Mouse (Mus musculus): ENCODE measurements at regions not wholly inside any gene's neighbourhood (a gene's known extent, or its start where the extent isn't known, plus 50 kb on each side); places are given as distances from the start of the nearest gene placed in this dataset.

GRCm38 (mm10) chr1:77811573-77811972 lies 296.7 kb upstream of the Epha4 start:
- no peak for ATAC-seq (ENCODE audit: insufficient number of reproducible peaks, low FRiP score, low TSS enrichment, low read depth)
- no peak overlapping the region for H3K4me2 ChIP-seq (ENCODE audit: low read depth, severe bottlenecking)
- H3K27ac ChIP-seq (replicated peaks; ENCODE audit: low read depth, low read length): no peak overlapping the region
- no peaks in the 10 kb centered on the region for H3K27me3 ChIP-seq (ENCODE audit: control insufficient read depth, insufficient read depth, low read length)
- H3K4me3 ChIP-seq (ENCODE audit: low read depth, low read length): no peak overlapping the region
- H3K4me1 ChIP-seq (ENCODE audit: control insufficient read depth, insufficient read depth, low read length): no peaks in the 10 kb centered on the region
- no peak for DNase-seq (ENCODE audit: low spot score)
- no peak overlapping the region for H3K9ac ChIP-seq (ENCODE audit: low read length)
- H3K36me3 ChIP-seq (ENCODE audit: control insufficient read depth, insufficient read depth, low read length): no peaks in the 10 kb centered on the region
- H3K9me3 ChIP-seq (ENCODE audit: control insufficient read depth, low read length): no peaks in the 10 kb centered on the region

- H3K27ac ChIP-seq (replicated peaks; ENCODE audit: low read depth, low read length): no peak overlapping the region
- DNase-seq (ENCODE audit: low spot score): no peak
- WGBS: 62% methylated on average over 6 of the region's 6 CpGs
- no peak overlapping the region for H3K4me2 ChIP-seq (ENCODE audit: low read depth, severe bottlenecking)
- no peak for ATAC-seq (ENCODE audit: insufficient number of reproducible peaks, low FRiP score, low TSS enrichment, low read depth)
- H3K27me3 ChIP-seq (ENCODE audit: control insufficient read depth, insufficient read depth, low read length): no peaks in the 10 kb centered on the region
- H3K9ac ChIP-seq (ENCODE audit: low read length): no peak overlapping the region
- H3K9me3 ChIP-seq (ENCODE audit: control insufficient read depth, low read length): no peaks in the 10 kb centered on the region
- no peaks in the 10 kb centered on the region for H3K36me3 ChIP-seq (ENCODE audit: control insufficient read depth, insufficient read depth, low read length)
- no peak overlapping the region for H3K4me3 ChIP-seq (ENCODE audit: low read depth, low read length)
- H3K4me1 ChIP-seq (ENCODE audit: control insufficient read depth, insufficient read depth, low read length): no peaks in the 10 kb centered on the region
These were observed 276.1 kb upstream of the Epha4 start for GRCm38 (mm10) chr1:77790974-77791373.

- WGBS: 90% methylated on average over 3 of the region's 3 CpGs
- no peaks in the 10 kb centered on the region for H3K4me1 ChIP-seq (ENCODE audit: control insufficient read depth, insufficient read depth, low read length)
- H3K36me3 ChIP-seq (ENCODE audit: control insufficient read depth, insufficient read depth, low read length): no peaks in the 10 kb centered on the region
- H3K4me2 ChIP-seq (ENCODE audit: low read depth, severe bottlenecking): no peak overlapping the region
- no peaks in the 10 kb centered on the region for H3K9me3 ChIP-seq (ENCODE audit: control insufficient read depth, low read length)
- DNase-seq (ENCODE audit: low spot score) (no peak), ATAC-seq (ENCODE audit: insufficient number of reproducible peaks, low FRiP score, low TSS enrichment, low read depth) (no peak)
- no peak overlapping the region for H3K4me3 ChIP-seq (ENCODE audit: low read depth, low read length)
- no peaks in the 10 kb centered on the region for H3K27me3 ChIP-seq (ENCODE audit: control insufficient read depth, insufficient read depth, low read length)
- H3K27ac ChIP-seq (replicated peaks; ENCODE audit: low read depth, low read length): no peak overlapping the region
- H3K9ac ChIP-seq (ENCODE audit: low read length): no peak overlapping the region
These were observed 239.4 kb upstream of the Epha4 start for GRCm38 (mm10) chr1:77754326-77754725.

- Histone ChIP-seq H3K9ac (ENCODE audit: low read length) (no peak overlapping the region), H3K9me3 (ENCODE audit: control insufficient read depth, low read length) (no peaks in the 10 kb centered on the region), H3K4me3 (ENCODE audit: low read depth, low read length) (no peak overlapping the region), H3K27me3 (ENCODE audit: control insufficient read depth, insufficient read depth, low read length) (no peaks in the 10 kb centered on the region), H3K27ac (replicated peaks; ENCODE audit: low read depth, low read length) (no peak overlapping the region), H3K4me1 (ENCODE audit: control insufficient read depth, insufficient read depth, low read length) (no peaks in the 10 kb centered on the region), H3K36me3 (ENCODE audit: control insufficient read depth, insufficient read depth, low read length) (no peaks in the 10 kb centered on the region), H3K4me2 (ENCODE audit: low read depth, severe bottlenecking) (no peak overlapping the region)
- 59% methylated on average over 2 of the region's 2 CpGs for WGBS
- ATAC-seq (ENCODE audit: insufficient number of reproducible peaks, low FRiP score, low TSS enrichment, low read depth) (no peak), DNase-seq (ENCODE audit: low spot score) (no peak)
These were observed 233.9 kb upstream of the Epha4 start for GRCm38 (mm10) chr1:77748483-77749465.

- no peaks in the 10 kb centered on the region for H3K36me3 ChIP-seq (ENCODE audit: control insufficient read depth, insufficient read depth, low read length)
- no peaks in the 10 kb centered on the region for H3K9me3 ChIP-seq (ENCODE audit: control insufficient read depth, low read length)
- no peak overlapping the region for H3K27ac ChIP-seq (replicated peaks; ENCODE audit: low read depth, low read length)
- H3K4me2 ChIP-seq (ENCODE audit: low read depth, severe bottlenecking): no peak overlapping the region
- ATAC-seq (ENCODE audit: insufficient number of reproducible peaks, low FRiP score, low TSS enrichment, low read depth): no peak
- no peaks in the 10 kb centered on the region for H3K27me3 ChIP-seq (ENCODE audit: control insufficient read depth, insufficient read depth, low read length)
- no peaks in the 10 kb centered on the region for H3K4me1 ChIP-seq (ENCODE audit: control insufficient read depth, insufficient read depth, low read length)
- no peak overlapping the region for H3K4me3 ChIP-seq (ENCODE audit: low read depth, low read length)
- DNase-seq (ENCODE audit: low spot score): no peak
- H3K9ac ChIP-seq (ENCODE audit: low read length): no peak overlapping the region
- WGBS: 87% methylated on average over 10 of the region's 10 CpGs
These were observed 217.2 kb upstream of the Epha4 start for GRCm38 (mm10) chr1:77732099-77732498.

GRCm38 (mm10) chr1:77727561-77727960 lies 212.7 kb upstream of the Epha4 start:
- H3K36me3 ChIP-seq (ENCODE audit: control insufficient read depth, insufficient read depth, low read length): no peaks in the 10 kb centered on the region
- no peaks in the 10 kb centered on the region for H3K4me1 ChIP-seq (ENCODE audit: control insufficient read depth, insufficient read depth, low read length)
- H3K27ac ChIP-seq (replicated peaks; ENCODE audit: low read depth, low read length): no peak overlapping the region
- 44% methylated on average over 2 of the region's 2 CpGs for WGBS
- H3K4me2 ChIP-seq (ENCODE audit: low read depth, severe bottlenecking): no peak overlapping the region
- ATAC-seq (ENCODE audit: insufficient number of reproducible peaks, low FRiP score, low TSS enrichment, low read depth) (no peak), DNase-seq (ENCODE audit: low spot score) (no peak)
- H3K27me3 ChIP-seq (ENCODE audit: control insufficient read depth, insufficient read depth, low read length): no peaks in the 10 kb centered on the region
- H3K9ac ChIP-seq (ENCODE audit: low read length): no peak overlapping the region
- H3K4me3 ChIP-seq (ENCODE audit: low read depth, low read length): no peak overlapping the region
- no peaks in the 10 kb centered on the region for H3K9me3 ChIP-seq (ENCODE audit: control insufficient read depth, low read length)

- no peak for ATAC-seq (ENCODE audit: insufficient number of reproducible peaks, low FRiP score, low TSS enrichment, low read depth)
- H3K9me3 ChIP-seq (ENCODE audit: control insufficient read depth, low read length): no peaks in the 10 kb centered on the region
- 93% methylated on average over 8 of the region's 8 CpGs for WGBS
These were observed 208.4 kb upstream of the Epha4 start for GRCm38 (mm10) chr1:77723246-77723645.

GRCm38 (mm10) chr1:77720859-77721258 lies 206.0 kb upstream of the Epha4 start:
- Histone ChIP-seq H3K9ac (ENCODE audit: low read length) (no peak overlapping the region), H3K4me3 (ENCODE audit: low read depth, low read length) (no peak overlapping the region), H3K36me3 (ENCODE audit: control insufficient read depth, insufficient read depth, low read length) (no peaks in the 10 kb centered on the region), H3K4me1 (ENCODE audit: control insufficient read depth, insufficient read depth, low read length) (no peaks in the 10 kb centered on the region), H3K27ac (replicated peaks; ENCODE audit: low read depth, low read length) (no peak overlapping the region), H3K9me3 (ENCODE audit: control insufficient read depth, low read length) (no peaks in the 10 kb centered on the region), H3K4me2 (ENCODE audit: low read depth, severe bottlenecking) (no peak overlapping the region), H3K27me3 (ENCODE audit: control insufficient read depth, insufficient read depth, low read length) (no peaks in the 10 kb centered on the region)
- 93% methylated on average over 1 of the region's 1 CpGs for WGBS
- no peak for DNase-seq (ENCODE audit: low spot score)
- no peak for ATAC-seq (ENCODE audit: insufficient number of reproducible peaks, low FRiP score, low TSS enrichment, low read depth)

More at GRCm38 (mm10) chr1:77723246-77723645, 208.4 kb upstream of the Epha4 start:
- DNase-seq (ENCODE audit: low spot score): no peak
- Histone ChIP-seq H3K36me3 (ENCODE audit: control insufficient read depth, insufficient read depth, low read length) (no peaks in the 10 kb centered on the region), H3K27me3 (ENCODE audit: control insufficient read depth, insufficient read depth, low read length) (no peaks in the 10 kb centered on the region), H3K4me1 (ENCODE audit: control insufficient read depth, insufficient read depth, low read length) (no peaks in the 10 kb centered on the region), H3K4me3 (ENCODE audit: low read depth, low read length) (no peak overlapping the region), H3K4me2 (ENCODE audit: low read depth, severe bottlenecking) (no peak overlapping the region), H3K9ac (ENCODE audit: low read length) (no peak overlapping the region), H3K27ac (replicated peaks; ENCODE audit: low read depth, low read length) (no peak overlapping the region)
